Comparison of ENCODE assay signal across 9 mouse cellular contexts in the genomic region with DNA sequence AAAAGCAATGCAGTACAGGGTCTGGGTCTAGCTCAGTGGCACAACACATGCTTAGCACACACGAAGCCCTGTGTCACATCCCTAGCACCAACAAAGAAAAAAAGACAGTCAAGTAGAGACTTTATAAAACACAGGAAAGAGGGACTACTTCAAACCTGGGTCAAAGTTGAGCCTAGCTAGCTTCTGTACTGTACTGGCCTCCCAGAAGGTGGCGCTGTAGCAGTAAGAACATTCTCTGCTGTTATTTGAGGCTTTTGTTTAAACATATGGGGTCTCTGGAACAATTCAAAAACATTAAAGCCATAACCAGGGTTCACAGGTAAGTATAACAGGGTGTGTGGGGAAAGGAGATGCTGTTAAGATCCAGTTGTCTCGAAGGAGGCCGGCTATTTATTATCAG. TPM values are rescaled to one million over a fixed set of nuclear protein-coding genes. Genes with fewer than 3 reads are reported as not detected.
DNase-seq lines count a peak whose midpoint lies in the region.
"Had no signal": no experiment of that assay in that cellular context is flagged by ENCODE, and none has a peak within 500 bp of the region (broad histone marks: within the 10 kb centered on the region; RNA-seq: fewer than 3 reads in every experiment).

No protein-coding gene starts in this region.

- no peak overlapping the region for H3K27ac ChIP-seq in heart, embryonic 10.5 days
- H3K27ac ChIP-seq: embryonic facial prominence, embryonic 15.5 days had no signal

- DNase-seq in heart, postnatal 4 days, result peak; percentile 62
- DNase-seq in heart, embryonic 10.5 days (ENCODE audit: low spot score), result no peak
- DNase-seq in urinary bladder, postnatal 25 days (ENCODE audit: low spot score), result peak; percentile 31
- DNase-seq in urinary bladder, adult 2 months (ENCODE audit: low spot score), result no peak
- DNase-seq in cerebellum, postnatal 14 days, result peak; percentile 61 to 73
- DNase-seq in lung, postnatal 14 days, result peak; percentile 64
- no peak for DNase-seq in urinary bladder, postnatal 10 days (ENCODE audit: low spot score)
- no peak for DNase-seq in right cerebral cortex, postnatal 10 days (ENCODE audit: low spot score in 2 of 2)

- H3K4me3 ChIP-seq in heart, embryonic 10.5 days, result no peak overlapping the region
- H3K4me3 ChIP-seq: embryonic facial prominence, embryonic 15.5 days had no signal

- H3K27me3 ChIP-seq in heart, embryonic 10.5 days (ENCODE audit: insufficient read depth, poor library complexity, severe bottlenecking), result no peaks in the 10 kb centered on the region
- H3K27me3 ChIP-seq: embryonic facial prominence, embryonic 15.5 days had no signal

- H3K4me1 ChIP-seq in heart, embryonic 10.5 days, result peaks cover 53% of the 10 kb centered on the region

- H3K36me3 ChIP-seq in heart, embryonic 10.5 days, result 0 out of 2 replicates have a peak, but pooled peaks cover 3% of the 10 kb centered on the region

- no peaks in the 10 kb centered on the region for H3K9me3 ChIP-seq in heart, embryonic 10.5 days
- H3K9me3 ChIP-seq: embryonic facial prominence, embryonic 15.5 days had no signal

- 64% methylated on average over 4 of the region's 4 CpGs for WGBS in heart, embryonic 10.5 days

RNA-seq across cellular contexts. Expression of gene Tgfb3, which starts 54.4 kb away (rescaled TPM):
- 10 to 100 TPM; 18.6 to 19.2 TPM for total RNA-seq in heart, postnatal 4 days (2021)
- 13.0 and 15.3 TPM in 2 replicates for polyA plus RNA-seq in heart, embryonic 10.5 days (2016; fragmentation: Nextera tagmentation; extraction: Ambion mirVana)
- polyA plus RNA-seq in urinary bladder, adult 2 months (2012; rRNA removed), result 37.0 and 45.1 TPM in 2 replicates

RNA-seq across cellular contexts. Expression of gene Ift43, which starts 57.9 kb away (rescaled TPM):
- 10 to 100 TPM; 42.8 to 45.3 TPM for total RNA-seq in heart, postnatal 4 days (2021)
- 104 and 114 TPM in 2 replicates for polyA plus RNA-seq in heart, embryonic 10.5 days (2016; fragmentation: Nextera tagmentation; extraction: Ambion mirVana)
- 45.5 and 58.0 TPM in 2 replicates for polyA plus RNA-seq in urinary bladder, adult 2 months (2012; rRNA removed)

Comparison
In these comparisons a context has a peak if more than half of its experiments do, and no peak if none do; other contexts are left out.
1. DNase-seq: peak in heart, postnatal 4 days (single experiment), urinary bladder, postnatal 25 days (single experiment), cerebellum, postnatal 14 days (2 of 2) and lung, postnatal 14 days (single experiment); none in heart, embryonic 10.5 days (single experiment), urinary bladder, adult 2 months (single experiment), urinary bladder, postnatal 10 days (single experiment) and right cerebral cortex, postnatal 10 days (0 of 2).